Mouse (Mus musculus): ENCODE data around the gene Gp9. TPM values are rescaled to one million over a fixed set of nuclear protein-coding genes. Genes with fewer than 3 reads are reported as not detected.

Gene Gp9
- polyA plus RNA-seq, 1 experiment, result 14.9 TPM

- no peak for TF ChIP-seq POLR2A (IDR thresholded peaks at IDR 0.05; ENCODE audit: borderline replicate concordance, extremely low read depth, low read depth, low read length)
- TF ChIP-seq CTCF (IDR thresholded peaks at IDR 0.05; ENCODE audit: insufficient read depth, low read length), result no peak
- DNase-seq, result no peak
- no peak overlapping the region for H3K4me3 ChIP-seq (replicated peaks; ENCODE audit: extremely low read depth, low read depth, low read length)
- WGBS, result 55% methylated on average over 2 of the region's 2 CpGs
- H3K4me1 ChIP-seq (ENCODE audit: control insufficient read depth, insufficient read depth, low read length), result no peaks in the 10 kb centered on the region
Observed at GRCm38 (mm10) chr6:87746849-87747248, 31.0 kb upstream of the Gp9 start.

GRCm38 (mm10) chr6:87748078-87748477 lies 29.8 kb upstream of the Gp9 start:
- no peak for DNase-seq
- H3K4me1 ChIP-seq (ENCODE audit: control insufficient read depth, insufficient read depth, low read length), result no peaks in the 10 kb centered on the region
- no peak overlapping the region for H3K4me3 ChIP-seq (replicated peaks; ENCODE audit: extremely low read depth, low read depth, low read length)
- 64% methylated on average over 2 of the region's 2 CpGs for WGBS
- TF ChIP-seq CTCF (IDR thresholded peaks at IDR 0.05; ENCODE audit: insufficient read depth, low read length) (no peak), POLR2A (IDR thresholded peaks at IDR 0.05; ENCODE audit: borderline replicate concordance, extremely low read depth, low read depth, low read length) (no peak)

- no peak overlapping the region for H3K4me3 ChIP-seq (replicated peaks; ENCODE audit: extremely low read depth, low read depth, low read length)
- WGBS, result 73% methylated on average over 6 of the region's 6 CpGs
- DNase-seq, result no peak
- H3K4me1 ChIP-seq (ENCODE audit: control insufficient read depth, insufficient read depth, low read length), result no peaks in the 10 kb centered on the region
- TF ChIP-seq POLR2A (IDR thresholded peaks at IDR 0.05; ENCODE audit: borderline replicate concordance, extremely low read depth, low read depth, low read length) (no peak), CTCF (IDR thresholded peaks at IDR 0.05; ENCODE audit: insufficient read depth, low read length) (no peak)
Observed at GRCm38 (mm10) chr6:87748531-87748930, 29.3 kb upstream of the Gp9 start.

- no peak for DNase-seq
- no peak for TF ChIP-seq POLR2A (IDR thresholded peaks at IDR 0.05; ENCODE audit: borderline replicate concordance, extremely low read depth, low read depth, low read length)
- WGBS, result 72% methylated on average over 8 of the region's 8 CpGs
- no peaks in the 10 kb centered on the region for H3K4me1 ChIP-seq (ENCODE audit: control insufficient read depth, insufficient read depth, low read length)
- no peak overlapping the region for H3K4me3 ChIP-seq (replicated peaks; ENCODE audit: extremely low read depth, low read depth, low read length)
Observed at GRCm38 (mm10) chr6:87750184-87750910, 27.5 kb upstream of the Gp9 start.

GRCm38 (mm10) chr6:87751574-87751973 lies 26.3 kb upstream of the Gp9 start:
- 90% methylated on average over 6 of the region's 6 CpGs for WGBS
- TF ChIP-seq POLR2A (IDR thresholded peaks at IDR 0.05; ENCODE audit: borderline replicate concordance, extremely low read depth, low read depth, low read length) (no peak), CTCF (IDR thresholded peaks at IDR 0.05; ENCODE audit: insufficient read depth, low read length) (no peak)
- Histone ChIP-seq H3K4me1 (ENCODE audit: control insufficient read depth, insufficient read depth, low read length) (no peaks in the 10 kb centered on the region), H3K4me3 (replicated peaks; ENCODE audit: extremely low read depth, low read depth, low read length) (no peak overlapping the region)
- no peak for DNase-seq

GRCm38 (mm10) chr6:87755196-87755595 lies 22.7 kb upstream of the Gp9 start:
- Histone ChIP-seq H3K4me3 (replicated peaks; ENCODE audit: extremely low read depth, low read depth, low read length) (no peak overlapping the region), H3K4me1 (ENCODE audit: control insufficient read depth, insufficient read depth, low read length) (no peaks in the 10 kb centered on the region)
- WGBS, result 84% methylated on average over 4 of the region's 4 CpGs
- no peak for DNase-seq
- TF ChIP-seq CTCF (IDR thresholded peaks at IDR 0.05; ENCODE audit: insufficient read depth, low read length) (no peak), POLR2A (IDR thresholded peaks at IDR 0.05; ENCODE audit: borderline replicate concordance, extremely low read depth, low read depth, low read length) (no peak)

GRCm38 (mm10) chr6:87756896-87757295 lies 21.0 kb upstream of the Gp9 start:
- Histone ChIP-seq H3K4me3 (replicated peaks; ENCODE audit: extremely low read depth, low read depth, low read length) (no peak overlapping the region), H3K4me1 (ENCODE audit: control insufficient read depth, insufficient read depth, low read length) (no peaks in the 10 kb centered on the region)
- TF ChIP-seq POLR2A (IDR thresholded peaks at IDR 0.05; ENCODE audit: borderline replicate concordance, extremely low read depth, low read depth, low read length) (no peak), CTCF (IDR thresholded peaks at IDR 0.05; ENCODE audit: insufficient read depth, low read length) (no peak)
- DNase-seq, result no peak
- 81% methylated on average over 8 of the region's 8 CpGs for WGBS

- WGBS, result 53% methylated on average over 3 of the region's 3 CpGs
- H3K4me1 ChIP-seq (ENCODE audit: control insufficient read depth, insufficient read depth, low read length), result no peaks in the 10 kb centered on the region
- H3K4me3 ChIP-seq (replicated peaks; ENCODE audit: extremely low read depth, low read depth, low read length), result no peak overlapping the region
- DNase-seq, result no peak
- no peak for TF ChIP-seq CTCF (IDR thresholded peaks at IDR 0.05; ENCODE audit: insufficient read depth, low read length)
- no peak for TF ChIP-seq POLR2A (IDR thresholded peaks at IDR 0.05; ENCODE audit: borderline replicate concordance, extremely low read depth, low read depth, low read length)
Observed at GRCm38 (mm10) chr6:87759404-87759803, 18.5 kb upstream of the Gp9 start.

- H3K4me1 ChIP-seq (ENCODE audit: control insufficient read depth, insufficient read depth, low read length), result no peaks in the 10 kb centered on the region
- DNase-seq, result no peak
- no peak overlapping the region for H3K4me3 ChIP-seq (replicated peaks; ENCODE audit: extremely low read depth, low read depth, low read length)
- 49% methylated on average over 3 of the region's 3 CpGs for WGBS
- TF ChIP-seq CTCF (IDR thresholded peaks at IDR 0.05; ENCODE audit: insufficient read depth, low read length) (no peak), POLR2A (IDR thresholded peaks at IDR 0.05; ENCODE audit: borderline replicate concordance, extremely low read depth, low read depth, low read length) (no peak)
Observed at GRCm38 (mm10) chr6:87759850-87760249, 18.0 kb upstream of the Gp9 start.

- Histone ChIP-seq H3K4me1 (ENCODE audit: control insufficient read depth, insufficient read depth, low read length) (no peaks in the 10 kb centered on the region), H3K4me3 (replicated peaks; ENCODE audit: extremely low read depth, low read depth, low read length) (no peak overlapping the region)
- DNase-seq, result no peak
- 65% methylated on average over 5 of the region's 5 CpGs for WGBS
- TF ChIP-seq POLR2A (IDR thresholded peaks at IDR 0.05; ENCODE audit: borderline replicate concordance, extremely low read depth, low read depth, low read length), result no peak
- no peak for TF ChIP-seq CTCF (IDR thresholded peaks at IDR 0.05; ENCODE audit: insufficient read depth, low read length)
Observed at GRCm38 (mm10) chr6:87762161-87762560, 15.7 kb upstream of the Gp9 start.

Data from lung, adult 2 months (tissue).